Mouse (Mus musculus) ES-Bruce4 (cell line): ENCODE data around the gene Olfr518. TPM values are rescaled to one million over a fixed set of nuclear protein-coding genes. Genes with fewer than 3 reads are reported as not detected.

Experiments
- H3K27ac ChIP-seq: 2 replicates; pipeline ENCODE4 v1.5.1; 2012; ENCODE audit warnings: low read length, inconsistent platforms; ENCODE audit not compliant: insufficient read depth
- H3K27me3 ChIP-seq: 2 replicates; pipeline ENCODE4 v1.6.1; 2012; ENCODE audit warnings: mild to moderate bottlenecking, low read length, inconsistent platforms; ENCODE audit not compliant: control insufficient read depth, poor library complexity, insufficient read depth, severe bottlenecking
- H3K36me3 ChIP-seq: 2 replicates; pipeline ENCODE4 v1.6.1; 2012; ENCODE audit warnings: inconsistent platforms, mild to moderate bottlenecking, low read length, moderate library complexity; ENCODE audit not compliant: control insufficient read depth, poor library complexity, insufficient read depth, severe bottlenecking
- H3K4me1 ChIP-seq: one replicate; pipeline ENCODE4 v1.8.1; 2011; ENCODE audit warnings: low read length; ENCODE audit not compliant: control insufficient read depth, insufficient read depth
- H3K4me3 ChIP-seq: 2 replicates; pipeline ENCODE4 v1.5.1; 2011; ENCODE audit warnings: low read depth, mild to moderate bottlenecking, low read length
- H3K9ac ChIP-seq: 2 replicates; pipeline ENCODE4 v1.6.1; 2012; ENCODE audit warnings: low read depth, mild to moderate bottlenecking, inconsistent platforms; ENCODE audit not compliant: poor library complexity, severe bottlenecking
- H3K9me3 ChIP-seq: replicated peaks from 2 replicates; pipeline ENCODE4 v1.6.1; 2012; ENCODE audit warnings: mild to moderate bottlenecking, low read length, inconsistent platforms; ENCODE audit not compliant: control insufficient read depth, poor library complexity, insufficient read depth, severe bottlenecking
- CTCF ChIP-seq: IDR thresholded peaks from one replicate; pipeline ENCODE4 v1.8.1; 2011; ENCODE audit warnings: low read depth, low read length
- EP300 ChIP-seq: IDR thresholded peaks from 2 replicates; pipeline ENCODE4 v1.6.1; 2011; ENCODE audit warnings: low read depth, low read length; ENCODE audit not compliant: insufficient read depth
- POLR2A ChIP-seq: IDR thresholded peaks from one replicate; pipeline ENCODE4 v1.8.1; 2011; ENCODE audit warnings: low read length; ENCODE audit not compliant: insufficient read depth
- polyA plus RNA-seq: library from polyadenylated mRNA; stranded (reverse); fragments of >200 nt; gene quantifications from 2 replicates; pipeline ENCODE4 v1.2.4, GENCODE M21; 2011; ENCODE audit warnings: low read depth; ENCODE audit not compliant: missing spikeins, insufficient read depth, insufficient read length

Gene Olfr518
- polyA plus RNA-seq, 1 experiment = not detected

- Histone ChIP-seq H3K9ac (no peak overlapping the region), H3K4me1 (no peaks in the 10 kb centered on the region), H3K36me3 (no peaks in the 10 kb centered on the region), H3K9me3 (no peaks in the 10 kb centered on the region), H3K27ac (no peak overlapping the region), H3K27me3 (no peaks in the 10 kb centered on the region), H3K4me3 (no peak overlapping the region)
- TF ChIP-seq POLR2A (no peak), EP300 (no peak), CTCF (no peak)
Measured at GRCm38 (mm10) chr7:108903969-108904368, 19.2 kb upstream of the Olfr518 start.

DNA sequence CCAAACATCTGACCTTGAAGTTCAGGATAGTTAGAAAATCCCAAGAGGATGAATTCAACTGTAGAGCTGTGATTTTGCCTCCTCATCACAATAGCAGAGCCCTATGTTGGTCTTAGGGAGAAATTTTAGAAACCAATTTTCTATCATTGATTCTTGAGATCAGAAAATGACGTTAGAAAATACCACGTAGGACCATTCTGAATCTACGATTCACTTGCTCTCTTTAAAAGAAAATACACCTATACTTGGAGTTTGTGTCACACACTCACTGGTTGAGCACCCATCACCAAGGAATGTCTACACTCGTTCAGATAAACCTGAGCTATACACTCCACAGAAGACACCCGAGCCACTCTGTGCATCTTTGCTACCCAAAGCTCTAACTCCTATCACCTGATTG is 9.5 kb upstream of the Olfr518 start, which contains the start of gene Olfr519:
TSS of gene Olfr519 (minus strand) at position 101 of the 400 bp plus-strand sequence.
- no peak within 1 kb of the TSS for H3K4me3 ChIP-seq
- TF ChIP-seq CTCF (no peak), EP300 (no peak), POLR2A (no peak)
- no peaks in the 10 kb centered on the region for H3K27me3 ChIP-seq
- H3K9me3 ChIP-seq = no peaks in the 10 kb centered on the region
- no peaks in the 10 kb centered on the region for H3K36me3 ChIP-seq
- no peak within 1 kb of the TSS for H3K27ac ChIP-seq
- H3K9ac ChIP-seq = no peak within 1 kb of the TSS
- no peaks in the 10 kb centered on the region for H3K4me1 ChIP-seq

DNA sequence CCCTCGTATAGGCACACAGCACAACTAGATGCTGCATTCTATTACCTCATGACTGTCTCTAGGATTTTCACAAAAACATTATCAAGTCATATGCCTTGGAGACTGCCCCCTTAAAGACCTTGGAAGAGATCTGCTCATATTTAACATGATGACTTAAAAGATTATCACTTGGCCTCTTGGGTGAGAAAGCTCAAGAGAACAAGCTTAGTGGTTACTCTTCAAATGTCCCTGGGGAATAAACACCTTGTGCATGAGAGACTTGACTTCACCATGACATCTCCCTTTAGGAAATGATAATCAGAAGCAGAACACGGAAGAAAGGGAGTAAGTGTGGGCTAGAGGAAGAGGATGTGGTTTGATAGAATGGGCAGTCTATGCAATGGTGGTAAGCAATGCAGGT is 12.5 kb downstream of the Olfr518 start, which contains the start of gene Olfr517:
TSS of gene Olfr517 (minus strand) at position 101 of the 400 bp plus-strand sequence.
- no peak within 1 kb of the TSS for H3K4me3 ChIP-seq
- H3K36me3 ChIP-seq = no peaks in the 10 kb centered on the region
- H3K27ac ChIP-seq = no peak within 1 kb of the TSS
- no peak within 1 kb of the TSS for H3K9ac ChIP-seq
- no peak for TF ChIP-seq EP300
- no peak for TF ChIP-seq CTCF
- TF ChIP-seq POLR2A = no peak
- no peaks in the 10 kb centered on the region for H3K27me3 ChIP-seq
- no peaks in the 10 kb centered on the region for H3K4me1 ChIP-seq
- no peaks in the 10 kb centered on the region for H3K9me3 ChIP-seq

- H3K4me3 ChIP-seq = no peak within 1 kb of the TSS
- H3K27me3 ChIP-seq = no peaks in the 10 kb centered on the region
- H3K4me1 ChIP-seq = no peaks in the 10 kb centered on the region
- no peak for TF ChIP-seq EP300
- no peak for TF ChIP-seq CTCF
- TF ChIP-seq POLR2A = no peak
- H3K9ac ChIP-seq = no peak within 1 kb of the TSS
- H3K36me3 ChIP-seq = no peaks in the 10 kb centered on the region
- no peak within 1 kb of the TSS for H3K27ac ChIP-seq
- no peaks in the 10 kb centered on the region for H3K9me3 ChIP-seq
Measured at GRCm38 (mm10) chr7:108850429-108850828, 34.4 kb downstream of the Olfr518 start, which contains the start of gene Olfr516. TSS of gene Olfr516 (minus strand) at chr7:108850529.

Other genes starting within 250 kb of the Olfr518 start
- not detected in 2 replicates for gene Olfr509, start 233.1 kb downstream of the Olfr518 start, polyA plus RNA-seq
- gene Olfr510, start 218.6 kb downstream of the Olfr518 start, polyA plus RNA-seq = not detected in 2 replicates
- gene Olfr512, start 171.7 kb downstream of the Olfr518 start, polyA plus RNA-seq = not detected in 2 replicates
- gene Olfr513, start 134.0 kb downstream of the Olfr518 start, polyA plus RNA-seq = not detected in 2 replicates
- not detected in 2 replicates for gene Olfr514, start 59.0 kb downstream of the Olfr518 start, polyA plus RNA-seq
- gene Olfr516, start 34.5 kb downstream of the Olfr518 start, polyA plus RNA-seq = not detected in 2 replicates
- not detected in 2 replicates for gene Olfr517, start 12.6 kb downstream of the Olfr518 start, polyA plus RNA-seq
- not detected in 2 replicates for gene Olfr519, start 9.4 kb upstream of the Olfr518 start, polyA plus RNA-seq
- not detected in 2 replicates for gene Nlrp10, start 45.2 kb upstream of the Olfr518 start, polyA plus RNA-seq
- gene Eif3f, start 49.4 kb upstream of the Olfr518 start, polyA plus RNA-seq = 223 and 235 TPM in 2 replicates
- gene Tub, start 65.3 kb upstream of the Olfr518 start, polyA plus RNA-seq = 3.2 and 3.8 TPM in 2 replicates
- 2.7 and 5.4 TPM in 2 replicates for gene Ric3, start 198.3 kb upstream of the Olfr518 start, polyA plus RNA-seq